Mouse (Mus musculus): ENCODE measurements around the gene Xkr8. TPM values are rescaled to one million over a fixed set of nuclear protein-coding genes. Genes with fewer than 3 reads are reported as not detected.
"Not testable (repeated sequence)": the region's sequence is repeated elsewhere in the genome, so short reads cannot be mapped to it uniquely, and the experiment has no call there.

The Xkr8 gene
- polyA plus RNA-seq (2014; fragmentation: Nextera tagmentation; extraction: Ambion mirVana), result 3.7 and 4.1 TPM in 2 replicates

DNA sequence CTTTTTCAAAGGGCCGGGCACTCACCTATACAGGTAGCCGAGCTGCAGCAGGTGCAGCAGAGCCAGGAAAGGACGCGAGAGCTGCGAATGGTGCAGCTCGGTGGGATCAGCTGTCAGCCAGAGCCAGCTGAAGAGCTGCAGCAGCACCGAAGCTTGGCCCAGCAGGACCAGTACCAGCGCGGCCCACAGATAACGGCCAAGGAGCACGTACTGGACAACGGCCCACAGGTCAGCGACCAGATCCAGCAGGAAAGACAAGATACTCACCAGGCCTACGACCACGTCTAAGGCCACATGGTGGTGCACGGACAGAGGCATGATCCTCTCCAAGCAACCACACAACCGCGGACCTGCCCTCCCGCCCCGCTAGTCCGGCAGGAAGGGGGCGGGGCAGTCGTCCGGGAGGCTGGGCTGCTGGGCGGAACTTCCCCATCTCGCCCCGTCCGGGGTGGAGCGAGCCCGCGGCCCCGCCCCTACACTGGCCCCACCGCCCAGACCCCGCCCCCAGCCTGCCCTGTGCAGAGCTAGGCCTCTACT is at the start of gene Xkr8:
Gene Xkr8, minus strand, starts transcription at position 399 of the 537 bp plus-strand sequence.
- H3K27ac ChIP-seq (ENCODE audit: low read depth, low read length), result no peak within 1 kb of the TSS
- no peaks in the 10 kb centered on the region for H3K9me3 ChIP-seq (ENCODE audit: control insufficient read depth, low read length)
- H3K4me1 ChIP-seq (replicated peaks; ENCODE audit: control insufficient read depth, insufficient read depth, low read length), result no peaks in the 10 kb centered on the region
- H3K36me3 ChIP-seq (ENCODE audit: control insufficient read depth, insufficient read depth, low read length), result no peaks in the 10 kb centered on the region
- peak within 1 kb of the TSS; percentile 47 for H3K4me3 ChIP-seq (ENCODE audit: low read depth, low read length)
- ATAC-seq (ENCODE audit: low FRiP score) (peak; percentile 94), DNase-seq (ENCODE audit: low spot score) (peak; percentile 91)
- peak within 1 kb of the TSS; percentile 67 for H3K4me2 ChIP-seq (replicated peaks; ENCODE audit: low read depth, low read length)
- peak within 1 kb of the TSS; percentile 51; the same call in 1 of the 2 replicates for H3K9ac ChIP-seq (ENCODE audit: low read depth, low read length)
- no peaks in the 10 kb centered on the region for H3K27me3 ChIP-seq (ENCODE audit: control insufficient read depth, insufficient read depth, low read length)
- WGBS, result 2% methylated on average over 34 of the region's 34 CpGs

DNA sequence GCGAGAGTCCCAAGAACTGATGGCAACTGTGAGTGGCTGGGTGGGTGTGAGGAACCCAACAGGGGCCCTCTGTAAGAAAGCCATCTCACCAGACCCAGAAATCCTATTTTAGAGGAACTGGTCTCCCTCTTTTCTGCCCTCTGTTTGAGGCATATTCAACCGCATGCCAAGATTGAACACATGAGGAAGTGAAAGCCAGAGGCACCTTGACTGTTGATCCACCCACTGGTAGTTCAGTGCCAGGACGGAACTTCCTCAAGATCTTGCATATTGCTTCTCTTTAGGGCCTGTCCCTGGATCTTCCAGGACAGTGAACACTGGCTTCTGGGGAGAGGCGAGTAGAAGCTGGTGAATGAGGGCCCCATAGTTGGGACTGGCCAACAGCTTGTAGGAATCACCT is 47.9 kb upstream of the Xkr8 start:
- Histone ChIP-seq H3K4me1 (replicated peaks; ENCODE audit: control insufficient read depth, insufficient read depth, low read length) (no peaks in the 10 kb centered on the region), H3K36me3 (ENCODE audit: control insufficient read depth, insufficient read depth, low read length) (peaks cover 18% of the 10 kb centered on the region; the same call in 1 of the 2 replicates), H3K9me3 (ENCODE audit: control insufficient read depth, low read length) (no peaks in the 10 kb centered on the region), H3K9ac (ENCODE audit: low read depth, low read length) (no peak overlapping the region), H3K4me2 (replicated peaks; ENCODE audit: low read depth, low read length) (no peak overlapping the region), H3K27me3 (ENCODE audit: control insufficient read depth, insufficient read depth, low read length) (no peaks in the 10 kb centered on the region), H3K4me3 (ENCODE audit: low read depth, low read length) (no peak overlapping the region), H3K27ac (ENCODE audit: low read depth, low read length) (no peak overlapping the region)
- DNase-seq (ENCODE audit: low spot score), result no peak
- WGBS, result 83% methylated on average over 4 of the region's 4 CpGs
- no peak for ATAC-seq (ENCODE audit: low FRiP score)

DNA sequence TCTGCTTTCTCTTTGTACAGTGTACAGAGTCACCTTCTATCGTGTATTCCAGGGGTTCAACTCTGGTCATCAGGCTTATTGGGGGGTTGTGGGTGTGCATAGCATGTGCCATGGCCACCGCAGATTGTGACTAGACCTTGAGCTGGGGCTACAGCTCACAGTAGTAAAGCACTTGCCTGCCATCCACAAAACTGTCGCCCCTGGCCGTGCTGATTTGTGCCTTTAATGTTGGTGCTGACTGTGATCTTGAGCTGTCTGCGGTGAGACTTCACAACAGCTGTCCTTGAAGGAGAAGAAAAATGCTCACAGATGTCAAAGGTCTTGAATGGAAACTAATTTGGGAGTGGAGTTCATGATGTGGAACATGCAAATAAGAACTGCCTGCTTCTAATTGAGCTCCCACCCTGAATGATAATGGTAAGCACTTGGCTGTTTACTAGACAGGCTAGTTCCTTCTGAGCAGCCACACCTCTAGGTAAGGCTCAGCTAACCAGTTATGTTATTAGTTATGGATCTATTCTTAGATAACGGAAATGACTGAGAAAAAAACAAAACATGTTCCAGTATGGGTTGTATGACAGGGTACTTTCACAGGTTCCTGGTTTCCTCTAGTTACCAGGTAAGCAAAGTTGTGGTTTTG is 46.3 kb upstream of the Xkr8 start:
- no peak for DNase-seq (ENCODE audit: low spot score)
- peaks cover 22% of the 10 kb centered on the region for H3K36me3 ChIP-seq (ENCODE audit: control insufficient read depth, insufficient read depth, low read length)
- H3K4me1 ChIP-seq (replicated peaks; ENCODE audit: control insufficient read depth, insufficient read depth, low read length), result no peaks in the 10 kb centered on the region
- H3K9ac ChIP-seq (ENCODE audit: low read depth, low read length), result no peak overlapping the region
- H3K4me2 ChIP-seq (replicated peaks; ENCODE audit: low read depth, low read length), result no peak overlapping the region
- no peak for ATAC-seq (ENCODE audit: low FRiP score)
- no peak overlapping the region for H3K27ac ChIP-seq (ENCODE audit: low read depth, low read length)
- no peaks in the 10 kb centered on the region for H3K9me3 ChIP-seq (ENCODE audit: control insufficient read depth, low read length)
- no peaks in the 10 kb centered on the region for H3K27me3 ChIP-seq (ENCODE audit: control insufficient read depth, insufficient read depth, low read length)
- no peak overlapping the region for H3K4me3 ChIP-seq (ENCODE audit: low read depth, low read length)
- WGBS, result 92% methylated on average over 6 of the region's 6 CpGs

DNA sequence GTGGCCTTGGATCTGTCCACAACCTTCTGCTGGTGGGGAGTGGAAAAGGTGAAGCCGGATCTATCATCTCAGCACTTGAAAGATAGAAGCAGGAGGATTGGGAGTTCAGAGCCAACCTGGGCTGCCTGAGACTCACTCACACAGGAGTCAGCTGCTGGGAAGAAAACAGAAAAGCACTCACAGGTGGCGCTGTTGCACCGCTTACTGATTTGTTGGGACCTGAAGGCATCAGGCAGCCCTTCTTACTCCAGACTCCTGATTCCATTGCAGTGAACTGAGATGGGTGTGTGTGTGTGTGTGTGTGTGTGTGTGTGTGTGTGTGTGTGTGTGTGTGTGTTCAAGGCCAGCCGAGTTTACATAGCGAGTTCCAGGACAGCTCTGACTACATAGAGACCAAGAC is 44.4 kb upstream of the Xkr8 start:
- Histone ChIP-seq H3K27ac (ENCODE audit: low read depth, low read length) (no peak overlapping the region), H3K36me3 (ENCODE audit: control insufficient read depth, insufficient read depth, low read length) (peaks cover 24% of the 10 kb centered on the region), H3K4me3 (ENCODE audit: low read depth, low read length) (no peak overlapping the region), H3K4me2 (replicated peaks; ENCODE audit: low read depth, low read length) (no peak overlapping the region), H3K9ac (ENCODE audit: low read depth, low read length) (no peak overlapping the region), H3K9me3 (ENCODE audit: control insufficient read depth, low read length) (no peaks in the 10 kb centered on the region), H3K27me3 (ENCODE audit: control insufficient read depth, insufficient read depth, low read length) (no peaks in the 10 kb centered on the region), H3K4me1 (replicated peaks; ENCODE audit: control insufficient read depth, insufficient read depth, low read length) (no peaks in the 10 kb centered on the region)
- WGBS, result 90% methylated on average over 5 of the region's 5 CpGs
- ATAC-seq (ENCODE audit: low FRiP score), result no peak
- peak; percentile 53 for DNase-seq (ENCODE audit: low spot score)

DNA sequence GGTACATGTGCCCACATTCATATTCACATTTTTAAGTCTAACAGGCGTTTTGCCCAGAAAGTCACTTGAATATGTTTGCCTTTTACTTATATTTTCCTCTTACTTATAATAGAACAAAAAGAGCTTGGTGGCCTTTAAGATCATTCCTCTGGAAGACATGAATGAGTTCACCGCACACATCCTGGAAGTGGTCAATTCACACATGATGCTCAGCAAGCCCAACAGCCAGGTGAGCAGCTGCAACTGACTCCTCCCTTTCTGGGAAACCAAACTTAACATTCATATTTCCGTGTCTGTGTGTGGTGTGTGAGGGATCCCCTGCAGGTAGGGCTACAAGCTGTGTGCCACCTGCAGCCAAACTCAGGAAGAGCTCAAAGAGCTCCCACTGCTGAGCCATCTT is 42.6 kb upstream of the Xkr8 start:
- no peak for ATAC-seq (ENCODE audit: low FRiP score)
- no peaks in the 10 kb centered on the region for H3K27me3 ChIP-seq (ENCODE audit: control insufficient read depth, insufficient read depth, low read length)

DNA sequence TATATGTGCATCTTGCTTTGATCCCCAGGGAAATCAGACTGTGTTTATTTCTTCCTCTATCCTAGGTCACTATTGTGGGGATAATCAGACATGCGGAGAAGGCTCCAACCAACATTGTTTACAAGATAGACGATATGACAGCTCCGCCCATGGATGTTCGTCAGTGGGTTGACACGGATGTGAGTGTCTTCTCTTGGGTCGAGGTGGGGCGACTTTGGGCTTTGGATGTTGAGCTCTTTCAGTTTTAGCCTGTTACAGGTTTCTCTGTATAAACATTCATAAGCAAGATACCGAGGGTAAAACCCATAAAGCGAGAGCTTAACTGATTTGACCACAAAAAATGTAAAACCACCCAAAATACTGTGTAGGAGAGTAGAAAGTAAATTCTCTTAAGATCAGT is 39.4 kb upstream of the Xkr8 start:
- Histone ChIP-seq H3K36me3 (ENCODE audit: control insufficient read depth, insufficient read depth, low read length) (peaks cover 18% of the 10 kb centered on the region), H3K27ac (ENCODE audit: low read depth, low read length) (no peak overlapping the region), H3K27me3 (ENCODE audit: control insufficient read depth, insufficient read depth, low read length) (no peaks in the 10 kb centered on the region), H3K9me3 (ENCODE audit: control insufficient read depth, low read length) (no peaks in the 10 kb centered on the region), H3K4me3 (ENCODE audit: low read depth, low read length) (no peak overlapping the region), H3K4me1 (replicated peaks; ENCODE audit: control insufficient read depth, insufficient read depth, low read length) (no peaks in the 10 kb centered on the region), H3K4me2 (replicated peaks; ENCODE audit: low read depth, low read length) (no peak overlapping the region), H3K9ac (ENCODE audit: low read depth, low read length) (no peak overlapping the region)
- WGBS, result 94% methylated on average over 9 of the region's 9 CpGs
- no peak for ATAC-seq (ENCODE audit: low FRiP score)
- DNase-seq (ENCODE audit: low spot score), result no peak

More for the DNA sequence above, 42.6 kb upstream of the Xkr8 start:
- H3K4me2 ChIP-seq (replicated peaks; ENCODE audit: low read depth, low read length), result no peak overlapping the region
- no peaks in the 10 kb centered on the region for H3K4me1 ChIP-seq (replicated peaks; ENCODE audit: control insufficient read depth, insufficient read depth, low read length)
- no peaks in the 10 kb centered on the region for H3K9me3 ChIP-seq (ENCODE audit: control insufficient read depth, low read length)
- WGBS, result 84% methylated on average over 3 of the region's 3 CpGs
- H3K27ac ChIP-seq (ENCODE audit: low read depth, low read length), result no peak overlapping the region
- H3K9ac ChIP-seq (ENCODE audit: low read depth, low read length), result no peak overlapping the region
- H3K4me3 ChIP-seq (ENCODE audit: low read depth, low read length), result no peak overlapping the region
- H3K36me3 ChIP-seq (ENCODE audit: control insufficient read depth, insufficient read depth, low read length), result peaks cover 28% of the 10 kb centered on the region
- no peak for DNase-seq (ENCODE audit: low spot score)

DNA sequence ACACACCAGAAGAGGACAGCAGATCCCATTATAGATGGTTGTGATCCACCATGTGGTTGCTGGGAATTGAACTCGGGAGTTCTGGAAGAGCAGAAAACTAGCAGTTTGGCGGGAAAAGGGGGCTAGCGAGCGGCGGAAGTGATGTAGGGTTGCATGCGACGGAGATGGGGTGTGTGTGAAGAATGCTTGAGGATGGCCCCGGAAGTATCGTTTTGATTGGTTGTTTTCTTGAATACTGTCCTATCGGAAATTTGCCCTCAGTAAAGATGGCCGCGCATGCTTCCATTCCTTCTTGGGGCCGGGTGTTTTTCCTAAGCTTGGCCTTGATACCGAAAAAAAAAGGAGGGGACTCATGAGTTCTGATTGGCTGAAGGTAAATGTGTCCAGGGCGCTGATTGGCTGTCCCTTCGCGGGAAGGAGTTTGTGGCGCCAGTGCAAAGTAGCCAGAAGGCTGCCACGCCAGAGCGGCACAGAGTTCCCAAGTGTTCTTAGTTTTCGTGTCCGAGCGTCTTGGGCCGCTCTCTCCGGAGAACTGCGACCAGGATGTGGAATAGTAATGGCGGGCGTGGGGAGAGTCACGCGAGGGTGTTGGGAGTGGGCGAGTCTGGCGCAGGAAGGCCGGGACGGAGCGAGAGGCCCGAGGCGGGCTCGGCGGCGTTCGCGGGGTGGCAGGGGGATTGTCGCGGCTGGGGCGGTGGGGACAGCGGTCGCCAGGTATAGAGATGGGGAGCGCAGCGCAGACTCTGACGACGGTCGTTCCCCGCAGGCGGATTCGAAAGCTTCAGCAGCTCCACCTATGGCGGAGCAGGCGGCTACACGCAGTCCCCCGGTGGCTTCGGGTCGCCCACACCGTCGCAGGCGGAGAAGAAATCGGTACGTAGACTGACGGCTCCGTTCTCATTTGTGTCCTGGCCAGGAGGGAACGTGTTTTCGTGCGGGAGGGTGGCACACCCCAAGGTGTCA is 35.8 kb upstream of the Xkr8 start, which contains the start of gene Rpa2:
Gene Rpa2, plus strand, starts transcription at position 419 of the 963 bp plus-strand sequence.
- H3K9me3 ChIP-seq (ENCODE audit: control insufficient read depth, low read length), result no peaks in the 10 kb centered on the region
- H3K4me3 ChIP-seq (ENCODE audit: low read depth, low read length), result peak within 1 kb of the TSS; percentile 85
- under 1% methylated on average over 71 of the region's 71 CpGs for WGBS
- H3K4me1 ChIP-seq (replicated peaks; ENCODE audit: control insufficient read depth, insufficient read depth, low read length), result no peaks in the 10 kb centered on the region
- H3K27me3 ChIP-seq (ENCODE audit: control insufficient read depth, insufficient read depth, low read length), result no peaks in the 10 kb centered on the region
- DNase-seq (ENCODE audit: low spot score) (peak; percentile 99), ATAC-seq (ENCODE audit: low FRiP score) (peak; percentile 98)
- H3K9ac ChIP-seq (ENCODE audit: low read depth, low read length), result peak within 1 kb of the TSS; percentile 75
- peak within 1 kb of the TSS; percentile 78 for H3K4me2 ChIP-seq (replicated peaks; ENCODE audit: low read depth, low read length)
- peak within 1 kb of the TSS; percentile 30; the same call in 1 of the 2 replicates for H3K27ac ChIP-seq (ENCODE audit: low read depth, low read length)
- peaks cover 6% of the 10 kb centered on the region for H3K36me3 ChIP-seq (ENCODE audit: control insufficient read depth, insufficient read depth, low read length)

DNA sequence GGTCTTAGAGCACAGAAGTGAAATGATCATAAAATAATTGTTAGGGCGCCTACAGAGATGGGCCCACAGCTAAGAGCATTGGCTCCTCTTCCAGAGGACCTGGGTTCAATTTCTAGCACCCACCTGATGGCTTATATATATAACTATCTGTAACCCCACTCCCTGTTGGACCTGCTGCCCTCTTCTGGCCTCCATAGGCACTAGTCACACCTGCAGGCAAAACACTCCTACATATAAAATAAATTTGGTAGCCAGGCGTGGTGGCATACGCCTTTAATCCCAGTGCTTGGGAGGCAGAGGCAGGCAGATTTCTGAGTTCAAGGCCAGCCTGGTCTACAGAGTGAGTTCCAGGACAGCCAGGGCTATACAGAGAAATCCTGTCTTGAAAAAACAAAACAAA is 30.8 kb upstream of the Xkr8 start:
- not testable (repeated sequence) for H3K4me2 ChIP-seq (replicated peaks; ENCODE audit: low read depth, low read length); ATAC-seq (ENCODE audit: low FRiP score); H3K27me3 ChIP-seq (ENCODE audit: control insufficient read depth, insufficient read depth, low read length); DNase-seq (ENCODE audit: low spot score); H3K27ac ChIP-seq (ENCODE audit: low read depth, low read length); H3K9ac ChIP-seq (ENCODE audit: low read depth, low read length); H3K4me3 ChIP-seq (ENCODE audit: low read depth, low read length); H3K36me3 ChIP-seq (ENCODE audit: control insufficient read depth, insufficient read depth, low read length); H3K9me3 ChIP-seq (ENCODE audit: control insufficient read depth, low read length); H3K4me1 ChIP-seq (replicated peaks; ENCODE audit: control insufficient read depth, insufficient read depth, low read length)
- 82% methylated on average over 3 of the region's 3 CpGs for whole genome bisulfite sequencing

All from hindbrain, embryonic 11.5 days (tissue).